Mouse (Mus musculus) thymus, postnatal 10 days (tissue): ENCODE results near the gene Tcf15.

Experiments
- DNase-seq, 2 experiments: peaks; one replicate each; pipeline ENCODE4 v3.0.0; 2021; ENCODE audit warnings: low spot score in 2 of 2

Gene Tcf15

DNA sequence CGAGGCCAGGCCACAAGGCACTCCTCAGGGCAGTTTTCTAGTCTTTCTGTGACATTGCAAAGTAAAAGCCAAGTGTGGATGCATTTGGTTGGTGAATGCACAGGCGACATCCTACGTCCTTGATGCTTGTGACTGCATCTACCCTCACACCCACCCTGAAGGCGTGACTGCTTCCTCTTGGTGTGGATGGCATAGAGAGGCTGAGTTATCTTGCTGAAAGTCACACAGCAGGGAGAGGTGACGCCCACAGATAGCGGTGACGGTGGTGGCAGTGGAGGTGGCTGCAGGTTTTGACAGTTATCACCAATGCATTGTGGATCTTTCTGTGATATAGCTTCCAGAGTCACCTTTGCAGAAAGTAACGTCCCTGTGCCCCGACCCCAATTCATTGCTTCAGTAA, 20.5 kb upstream of the Tcf15 start:
- DNase-seq: no peak

DNA sequence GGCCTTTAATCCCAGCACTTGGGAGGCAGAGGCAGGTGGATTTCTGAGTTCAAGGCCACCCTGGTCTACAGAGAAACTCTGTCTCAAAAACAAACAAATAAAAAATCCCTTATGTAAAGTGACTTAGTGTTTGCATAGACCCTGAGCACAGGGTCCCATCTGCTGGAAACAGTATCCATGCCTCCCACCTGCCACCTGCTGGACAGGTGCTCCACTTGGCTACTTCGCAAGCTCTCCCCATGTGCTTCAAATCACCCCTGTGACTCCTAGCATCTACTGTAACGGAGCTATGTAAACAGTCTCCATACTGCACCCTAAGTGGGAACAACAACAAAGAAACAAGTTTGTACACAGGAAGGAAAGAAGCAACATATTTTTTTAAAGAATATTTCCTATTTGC, 14.8 kb upstream of the Tcf15 start:
- DNase-seq: no peak

GRCm38 (mm10) chr2:152129778-152130177, 13.6 kb upstream of the Tcf15 start:
- DNase-seq: no peak

GRCm38 (mm10) chr2:152132016-152132415, 11.3 kb upstream of the Tcf15 start:
- no peak for DNase-seq

GRCm38 (mm10) chr2:152132691-152133090, 10.7 kb upstream of the Tcf15 start:
- DNase-seq: no peak

- no peak for DNase-seq
Observed at GRCm38 (mm10) chr2:152139191-152139987, 4.0 kb upstream of the Tcf15 start.

- DNase-seq: no peak
Observed at GRCm38 (mm10) chr2:152140941-152141340, 2.4 kb upstream of the Tcf15 start.

- DNase-seq: no peak
Observed at GRCm38 (mm10) chr2:152141491-152141890, 1.9 kb upstream of the Tcf15 start.

DNA sequence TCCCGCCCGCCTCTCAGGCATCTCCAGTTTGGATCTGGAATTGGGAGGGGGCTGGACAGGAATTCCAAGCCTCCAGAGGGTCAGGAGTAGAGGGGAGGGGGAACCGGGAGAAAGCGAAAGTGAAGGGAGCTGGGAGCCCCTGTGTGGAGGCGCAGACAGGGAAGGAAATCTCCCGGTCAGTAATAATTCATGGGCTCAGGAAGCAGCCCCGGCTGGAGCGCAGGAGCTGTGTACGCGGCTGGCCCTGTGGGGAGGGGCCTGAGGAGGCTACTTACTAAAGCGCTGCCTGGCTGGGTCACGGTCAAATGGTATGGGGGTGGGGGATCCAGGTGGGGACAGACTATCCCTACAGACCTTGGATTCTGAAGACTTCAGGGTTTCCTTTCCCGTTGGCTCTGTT, 1.3 kb upstream of the Tcf15 start:
- DNase-seq: no peak

- DNase-seq: no peak
Observed at GRCm38 (mm10) chr2:152142571-152142970, 790 bp upstream of the Tcf15 start.

DNA sequence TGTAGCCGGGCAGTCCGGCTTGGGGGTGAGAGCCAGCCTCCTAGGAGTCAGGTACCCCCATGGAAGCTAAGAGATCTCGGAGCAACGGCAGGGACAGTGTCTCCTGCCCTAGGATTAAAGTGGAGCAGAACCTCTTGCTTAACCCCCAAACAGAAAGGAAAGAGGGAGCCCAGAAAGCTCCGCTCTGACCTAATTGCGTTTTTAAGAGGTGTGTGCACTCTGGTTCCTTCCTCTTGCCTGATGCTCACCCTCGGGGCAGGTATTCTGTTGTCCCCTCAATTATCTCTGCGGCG, 743 bp downstream of the Tcf15 start:
- DNase-seq: no peak

DNA sequence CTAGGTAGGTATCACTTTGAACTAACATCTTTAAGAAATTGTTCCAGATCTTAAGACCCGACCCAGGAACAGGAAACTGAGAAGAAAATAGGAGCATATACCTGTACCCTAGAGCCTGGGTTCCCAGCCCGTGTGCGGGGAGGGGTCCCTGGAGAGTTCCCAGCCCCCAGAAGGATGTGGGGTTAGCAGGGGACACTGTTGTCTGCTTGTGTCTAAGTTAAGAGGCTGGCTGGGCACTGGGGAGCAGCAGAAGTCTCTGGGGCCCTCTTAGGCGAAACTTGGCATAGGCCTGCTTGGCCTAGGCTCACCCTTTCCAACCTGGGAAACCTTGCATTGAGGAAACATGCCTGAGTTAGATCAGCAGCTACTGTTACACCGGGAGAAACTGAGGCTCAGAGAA, 1.1 kb downstream of the Tcf15 start:
- no peak for DNase-seq

DNA sequence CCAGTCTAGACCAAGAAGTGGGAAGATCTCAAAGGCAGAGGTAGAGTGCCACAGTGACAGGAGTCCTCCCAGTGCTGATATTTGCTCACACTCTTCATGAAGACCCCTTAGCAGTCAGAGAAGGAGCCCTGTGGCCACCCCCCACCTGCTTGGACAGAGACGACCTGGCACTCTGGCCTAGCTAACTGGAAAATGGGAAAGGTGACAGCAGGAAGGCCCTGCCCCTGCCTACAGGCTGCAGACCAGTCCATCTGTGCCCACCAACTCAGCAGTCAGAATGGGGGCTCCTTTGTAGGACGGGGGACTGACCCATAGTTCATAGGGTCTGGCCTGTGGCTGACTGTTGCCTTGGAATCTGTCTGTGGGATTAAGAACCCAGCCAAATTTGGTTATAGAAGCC, 2.4 kb downstream of the Tcf15 start:
- no peak for DNase-seq

DNA sequence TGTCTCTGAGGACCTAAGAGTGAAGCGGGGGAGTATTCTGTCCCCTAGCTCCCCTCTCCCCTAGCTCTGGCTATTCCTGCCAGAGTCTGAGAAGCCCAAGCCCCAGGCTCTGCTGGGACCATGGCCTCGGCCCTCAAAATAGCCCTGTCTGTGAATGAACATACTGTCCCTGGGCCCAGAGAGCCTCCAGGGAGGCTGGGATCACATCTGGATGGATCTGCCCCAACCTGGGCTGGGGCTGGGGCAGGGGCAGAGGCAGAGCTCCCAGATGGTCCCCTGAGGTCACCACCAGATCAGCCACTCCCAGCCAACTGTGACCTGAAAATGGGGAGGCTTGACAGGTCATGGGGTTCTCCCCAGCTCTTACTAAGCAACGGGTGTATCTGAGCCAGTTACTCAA, 3.7 kb downstream of the Tcf15 start:
- DNase-seq: no peak

DNA sequence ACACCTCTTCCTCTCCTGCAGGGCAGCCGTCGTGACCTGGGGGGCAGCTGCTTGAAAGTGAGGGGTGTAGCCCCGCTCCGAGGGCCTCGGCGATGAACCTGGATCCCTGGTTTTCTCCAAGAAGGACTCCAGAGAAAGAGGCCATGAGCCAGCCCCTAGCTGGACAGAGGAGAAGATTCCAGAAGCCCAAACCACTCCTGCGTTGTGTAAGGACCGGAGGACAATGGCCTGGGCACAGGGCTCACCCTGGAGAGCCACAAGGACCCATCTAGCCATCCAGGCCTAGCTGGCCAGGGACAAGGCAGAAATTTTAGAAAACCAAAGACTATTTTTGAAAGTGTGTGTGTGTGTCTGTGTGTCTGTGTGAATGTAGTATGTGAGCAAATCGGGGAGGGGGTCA, 5.3 kb downstream of the Tcf15 start:
- no peak for DNase-seq

- no peak for DNase-seq
Observed at GRCm38 (mm10) chr2:152149891-152150290, 6.5 kb downstream of the Tcf15 start.

GRCm38 (mm10) chr2:152150373-152150772, 7.0 kb downstream of the Tcf15 start:
- DNase-seq: no peak

- no peak for DNase-seq
Observed at GRCm38 (mm10) chr2:152153361-152153760, 10.0 kb downstream of the Tcf15 start.

DNA sequence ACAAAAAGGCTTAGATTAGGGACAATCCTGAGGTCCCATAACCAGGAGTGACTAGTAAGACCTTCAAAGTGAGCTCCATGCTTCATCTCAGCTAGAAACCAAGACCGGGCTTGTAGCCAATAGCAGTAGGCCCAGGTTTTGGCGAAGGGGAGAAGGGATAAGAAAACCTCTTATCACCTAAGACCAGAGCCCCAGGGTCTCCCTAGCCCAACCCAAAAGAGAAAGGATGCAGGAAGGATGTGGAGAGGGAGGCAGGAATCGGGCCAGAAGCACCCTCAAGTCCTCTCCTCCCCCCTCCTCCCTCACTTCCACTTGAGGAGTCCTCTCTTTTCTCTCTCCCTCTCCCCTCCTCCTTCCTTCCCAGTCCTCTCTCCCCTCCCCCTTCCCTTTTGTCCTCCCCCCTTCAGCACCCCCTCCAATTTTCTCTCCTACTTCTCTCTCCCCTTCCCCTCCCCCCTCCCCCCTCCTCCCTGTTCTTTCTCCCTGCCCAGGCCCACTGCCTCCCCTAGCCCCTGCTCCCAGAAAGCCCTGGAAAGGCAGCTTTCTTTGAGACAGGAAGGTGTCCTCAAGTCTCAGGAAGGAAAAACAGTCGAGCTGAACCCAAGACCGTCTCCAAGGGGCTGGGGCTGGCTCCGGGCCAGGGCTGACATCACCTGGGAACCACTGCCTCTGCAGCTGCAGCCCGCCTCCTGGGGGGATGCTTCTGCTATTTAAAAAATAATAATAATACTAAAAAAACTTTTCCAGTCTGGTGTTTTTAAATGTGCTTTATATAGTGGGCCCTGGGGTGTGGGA, 12.2 kb downstream of the Tcf15 start:
- DNase-seq: no peak

DNA sequence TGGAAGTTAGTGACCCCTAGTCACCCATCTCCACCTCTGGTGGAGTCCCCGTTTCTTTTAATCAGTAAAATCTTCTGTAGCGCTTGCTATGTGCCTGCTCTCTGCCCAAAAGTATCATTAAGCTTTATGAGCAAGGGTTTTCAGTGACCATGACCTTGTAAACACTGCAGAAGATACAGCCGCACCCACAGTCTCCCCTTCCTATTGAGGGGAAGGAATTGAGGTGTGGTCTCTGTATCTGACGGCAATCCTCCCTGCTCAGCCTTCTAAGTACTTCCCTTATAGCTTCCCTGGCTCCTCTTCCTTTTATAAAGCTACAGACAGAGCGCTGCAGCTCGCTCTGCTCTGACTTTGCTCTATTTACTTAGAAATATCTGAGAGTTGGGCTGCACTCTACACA, 13.1 kb downstream of the Tcf15 start:
- DNase-seq: no peak

DNA sequence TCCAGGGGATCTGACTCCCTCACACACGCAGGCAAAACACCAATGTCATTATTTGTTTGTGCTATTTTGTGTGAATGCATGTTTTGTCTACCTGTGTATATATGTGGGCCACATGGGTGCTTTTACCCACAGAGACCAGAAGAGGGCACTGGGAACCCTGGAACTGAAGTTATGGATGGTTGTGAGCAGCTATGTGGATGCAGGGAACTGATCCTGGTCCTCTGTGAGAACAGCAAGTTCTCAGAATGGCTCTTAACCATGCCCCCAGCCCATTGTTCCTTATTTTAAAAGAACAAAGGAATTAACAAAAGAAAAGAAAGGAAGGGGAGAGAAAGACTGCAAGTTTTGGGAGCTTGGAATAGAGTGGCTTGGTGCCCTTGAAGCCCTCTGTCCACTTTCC, 16.1 kb downstream of the Tcf15 start:
- no peak for DNase-seq

- no peak for DNase-seq
Observed at GRCm38 (mm10) chr2:152166257-152166656, 22.9 kb downstream of the Tcf15 start.

- DNase-seq: no peak
Observed at GRCm38 (mm10) chr2:152167851-152168290, 24.5 kb downstream of the Tcf15 start.
